Mouse (Mus musculus) midbrain, embryonic 14.5 days (tissue): ENCODE measurements around the gene Ephb1. TPM values are rescaled to one million over a fixed set of nuclear protein-coding genes. Genes with fewer than 3 reads are reported as not detected.

Experiments
- ATAC-seq: fragments of 200-750 bp; cut with Nextera tagmentation; 2 replicates; pipeline ENCODE4 v1.8.0; 2017; ENCODE audit warnings: moderate number of reproducible peaks, moderate library complexity; ENCODE audit not compliant: low FRiP score, low TSS enrichment
- DNase-seq: peaks from one replicate; pipeline ENCODE4 v3.0.0-alpha.2; 2015
- H3K27ac ChIP-seq: fragments of 300-500 bp; sonication (generic); replicated peaks from 2 replicates; pipeline ENCODE4 v1.5.1; 2014; ENCODE audit warnings: mild to moderate bottlenecking, low read depth, low read length, moderate library complexity
- H3K27me3 ChIP-seq: fragments of 300-500 bp; sonication (generic); 2 replicates; pipeline ENCODE4 v1.6.1; 2014; ENCODE audit warnings: low read length, control low read depth, mixed read lengths; ENCODE audit not compliant: control insufficient read depth, insufficient read depth
- H3K36me3 ChIP-seq: fragments of 300-500 bp; sonication (generic); 2 replicates; pipeline ENCODE4 v1.6.1; 2014; ENCODE audit warnings: low read length, control low read depth; ENCODE audit not compliant: control insufficient read depth, insufficient read depth
- H3K4me1 ChIP-seq: fragments of 300-500 bp; sonication (generic); 2 replicates; pipeline ENCODE4 v1.6.1; 2014; ENCODE audit warnings: mild to moderate bottlenecking, antibody characterized with exemption, low read length, control low read depth; ENCODE audit not compliant: control insufficient read depth, insufficient read depth
- H3K4me2 ChIP-seq: fragments of 300-500 bp; sonication (generic); 2 replicates; pipeline ENCODE4 v1.6.1; 2014; ENCODE audit warnings: mild to moderate bottlenecking, low read length, moderate library complexity
- H3K4me3 ChIP-seq: fragments of 300-500 bp; sonication (generic); replicated peaks from 2 replicates; pipeline ENCODE4 v1.5.1; 2014; ENCODE audit warnings: low read depth, low read length
- H3K9ac ChIP-seq: fragments of 300-500 bp; sonication (generic); replicated peaks from 2 replicates; pipeline ENCODE4 v1.6.1; 2014; ENCODE audit warnings: mild to moderate bottlenecking, low read length, moderate library complexity
- H3K9me3 ChIP-seq: fragments of 300-500 bp; sonication (generic); 2 replicates; pipeline ENCODE4 v1.6.1; 2016; ENCODE audit warnings: low read length, control low read depth, mixed read lengths; ENCODE audit not compliant: control insufficient read depth
- WGBS: fragments of 180-500 bp; shearing (Covaris S2); extraction: QIAGEN DNeasy Blood & Tissue Kit; methylation state at CpG from one replicate; pipeline ENCODE4 v1.1.7; 2014; 5-methylcytosine and 5-hydroxymethylcytosine counted together
- polyA plus RNA-seq: library from polyadenylated mRNA; unstranded; fragments of >200 nt; fragmentation: Nextera tagmentation; extraction: Ambion mirVana; gene quantifications from 2 replicates; pipeline ENCODE4 v1.2.1, GENCODE M21; 2014

Gene Ephb1
- polyA plus RNA-seq, 1 experiment from 2014 or later, result 93.9 TPM

DNA sequence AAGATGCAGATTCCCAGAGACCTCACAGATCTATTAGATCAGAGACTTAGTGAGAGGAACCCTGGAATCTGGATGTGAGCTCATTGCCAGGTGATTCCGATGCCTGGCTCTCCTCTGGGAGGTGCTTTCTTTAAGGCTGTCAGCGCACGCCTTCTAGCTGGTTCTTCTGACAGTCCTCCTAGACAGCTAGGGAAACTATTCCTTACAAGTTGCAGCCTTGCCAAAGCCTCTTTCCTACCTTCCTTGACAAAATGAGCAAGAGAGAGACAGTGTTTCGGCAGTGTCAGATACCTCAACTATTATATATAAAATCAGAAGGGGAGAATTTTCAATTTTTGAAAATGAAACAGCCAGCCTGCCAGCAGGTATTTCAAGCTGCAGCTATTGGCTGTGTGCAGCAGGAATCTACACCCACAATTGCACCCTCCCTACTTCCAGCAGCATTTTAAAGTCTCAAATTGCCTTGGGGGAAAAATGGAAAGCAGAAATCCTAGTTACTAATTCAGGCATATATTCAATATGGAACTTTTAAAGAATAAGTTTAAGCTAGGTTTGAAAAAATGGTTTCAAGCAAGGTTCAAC lies 377.5 kb downstream of the Ephb1 start:
- 83% methylated on average over 4 of the region's 4 CpGs for WGBS
- H3K4me2 ChIP-seq, result no peak overlapping the region

GRCm38 (mm10) chr9:101972314-101972713 lies 382.2 kb downstream of the Ephb1 start:
- no peaks in the 10 kb centered on the region for H3K27me3 ChIP-seq
- no peak for DNase-seq
- H3K9me3 ChIP-seq, result no peaks in the 10 kb centered on the region
- H3K36me3 ChIP-seq, result peaks cover 29% of the 10 kb centered on the region
- no peak overlapping the region for H3K9ac ChIP-seq
- H3K27ac ChIP-seq, result no peak overlapping the region
- H3K4me3 ChIP-seq, result no peak overlapping the region
- 71% methylated on average over 8 of the region's 8 CpGs for WGBS
- H3K4me1 ChIP-seq, result peaks cover 3% of the 10 kb centered on the region; the same call in 1 of the 2 replicates
- ATAC-seq, result no peak
- no peak overlapping the region for H3K4me2 ChIP-seq

More for the DNA sequence above, 377.5 kb downstream of the Ephb1 start:
- H3K4me3 ChIP-seq, result no peak overlapping the region
- H3K27me3 ChIP-seq, result no peaks in the 10 kb centered on the region
- ATAC-seq (no peak), DNase-seq (no peak)
- peaks cover 2% of the 10 kb centered on the region; the same call in 1 of the 2 replicates for H3K36me3 ChIP-seq
- peaks cover 3% of the 10 kb centered on the region; the same call in 1 of the 2 replicates for H3K4me1 ChIP-seq
- no peaks in the 10 kb centered on the region for H3K9me3 ChIP-seq
- H3K9ac ChIP-seq, result no peak overlapping the region
- no peak overlapping the region for H3K27ac ChIP-seq

- WGBS, result 26% methylated on average over 6 of the region's 6 CpGs
- ATAC-seq, result no peak
- Histone ChIP-seq H3K4me1 (peaks cover 3% of the 10 kb centered on the region; the same call in 1 of the 2 replicates), H3K4me3 (no peak overlapping the region), H3K4me2 (no peak overlapping the region), H3K27me3 (no peaks in the 10 kb centered on the region), H3K27ac (no peak overlapping the region), H3K9me3 (no peaks in the 10 kb centered on the region), H3K9ac (no peak overlapping the region), H3K36me3 (peaks cover 33% of the 10 kb centered on the region)
- no peak for DNase-seq
These were observed 382.7 kb downstream of the Ephb1 start for GRCm38 (mm10) chr9:101971806-101972205.

- Histone ChIP-seq H3K9ac (no peak overlapping the region), H3K4me1 (0 out of 2 replicates have a peak, but pooled peaks cover 15% of the 10 kb centered on the region), H3K4me2 (no peak overlapping the region), H3K9me3 (no peaks in the 10 kb centered on the region), H3K4me3 (no peak overlapping the region), H3K36me3 (0 out of 2 replicates have a peak, but pooled peaks cover 6% of the 10 kb centered on the region), H3K27ac (peak overlapping the region; percentile 46; the same call in 1 of the 2 replicates), H3K27me3 (no peaks in the 10 kb centered on the region)
- WGBS, result 31% methylated on average over 4 of the region's 4 CpGs
- ATAC-seq (no peak), DNase-seq (no peak)
These were observed 398.3 kb downstream of the Ephb1 start for GRCm38 (mm10) chr9:101956228-101956627.

DNA sequence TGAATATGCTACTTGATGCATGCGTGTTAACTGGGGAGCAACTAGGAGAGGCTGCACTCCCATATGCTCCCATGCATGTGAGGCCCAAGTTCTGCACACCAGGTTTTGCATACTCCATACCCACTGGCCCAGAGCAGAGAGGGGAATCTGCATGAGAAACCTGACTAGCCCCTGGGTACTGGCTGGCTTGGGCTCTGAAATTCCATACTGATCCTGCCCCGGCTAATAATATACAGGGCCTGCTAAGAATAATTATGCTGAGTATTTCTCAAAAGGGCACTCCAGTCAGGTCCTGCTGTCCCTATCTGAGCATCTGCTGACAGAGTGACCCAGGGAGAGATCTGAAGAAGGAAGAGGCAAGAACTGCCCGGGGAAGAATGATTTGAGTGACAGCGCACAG lies 400.0 kb downstream of the Ephb1 start:
- ATAC-seq, result no peak
- Histone ChIP-seq H3K27me3 (no peaks in the 10 kb centered on the region), H3K4me2 (no peak overlapping the region), H3K27ac (peak overlapping the region; percentile 68), H3K4me1 (peaks cover 27% of the 10 kb centered on the region), H3K9me3 (no peaks in the 10 kb centered on the region), H3K36me3 (0 out of 2 replicates have a peak, but pooled peaks cover 6% of the 10 kb centered on the region), H3K9ac (no peak overlapping the region), H3K4me3 (no peak overlapping the region)
- 42% methylated on average over 4 of the region's 4 CpGs for WGBS
- no peak for DNase-seq

DNA sequence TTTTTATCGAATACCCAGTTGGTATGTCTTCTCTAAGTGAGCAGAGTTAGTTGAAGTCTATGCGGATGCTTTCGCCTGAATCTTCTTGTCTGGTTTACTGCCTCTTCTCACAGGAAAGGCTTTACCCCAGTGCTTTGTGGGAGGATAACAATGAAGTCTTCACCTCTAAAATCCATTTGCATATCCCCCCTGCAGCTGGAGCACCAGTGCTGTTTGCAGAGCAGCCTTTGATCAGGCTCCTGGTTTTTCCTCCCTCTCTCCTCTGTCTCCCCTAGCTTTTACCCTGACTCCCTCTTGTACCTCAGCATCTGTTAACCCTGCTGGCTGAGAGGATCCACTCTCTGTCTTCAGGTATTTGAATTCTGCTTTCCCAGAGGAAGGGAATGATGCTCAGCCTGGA lies 404.4 kb downstream of the Ephb1 start:
- 0 out of 2 replicates have a peak, but pooled peaks have one; percentile 34 for ATAC-seq
- no peak overlapping the region; the same call in 1 of the 2 replicates for H3K9ac ChIP-seq

DNA sequence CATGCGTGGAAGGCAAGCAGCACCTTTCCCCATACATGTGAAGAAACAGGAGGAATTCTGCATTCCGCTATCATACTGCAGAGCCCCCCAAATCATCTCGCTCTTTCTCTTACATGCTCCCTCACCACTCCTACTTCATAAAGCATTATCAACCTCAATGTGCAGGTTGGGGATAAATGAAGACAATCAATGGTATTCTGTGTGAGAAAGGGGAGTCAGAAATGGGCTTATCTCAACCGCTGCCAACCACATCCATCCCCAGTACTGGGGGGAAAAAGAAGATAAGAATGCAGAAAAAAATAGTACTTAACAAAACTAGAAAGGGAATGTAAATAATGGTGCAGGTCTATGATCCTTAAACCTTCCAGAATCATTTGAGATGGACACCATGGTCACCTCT lies 408.7 kb downstream of the Ephb1 start:
- no peak for DNase-seq
- H3K4me1 ChIP-seq, result peaks cover 21% of the 10 kb centered on the region
- no peak overlapping the region for H3K27ac ChIP-seq
- H3K9ac ChIP-seq, result no peak overlapping the region
- H3K4me3 ChIP-seq, result no peak overlapping the region
- H3K27me3 ChIP-seq, result no peaks in the 10 kb centered on the region
- H3K4me2 ChIP-seq, result no peak overlapping the region
- no peaks in the 10 kb centered on the region for H3K36me3 ChIP-seq
- 98% methylated on average over 4 of the region's 4 CpGs for WGBS
- ATAC-seq, result no peak
- no peaks in the 10 kb centered on the region for H3K9me3 ChIP-seq

More for the DNA sequence above, 404.4 kb downstream of the Ephb1 start:
- Histone ChIP-seq H3K4me3 (no peak overlapping the region), H3K36me3 (0 out of 2 replicates have a peak, but pooled peaks cover 6% of the 10 kb centered on the region), H3K9me3 (no peaks in the 10 kb centered on the region), H3K4me1 (peaks cover 21% of the 10 kb centered on the region), H3K4me2 (no peak overlapping the region), H3K27me3 (no peaks in the 10 kb centered on the region), H3K27ac (peak overlapping the region; percentile 50)
- DNase-seq, result peak; percentile 61
- WGBS, result 5% methylated on average over 3 of the region's 3 CpGs

GRCm38 (mm10) chr9:101945326-101945725 lies 409.2 kb downstream of the Ephb1 start:
- Histone ChIP-seq H3K27me3 (no peaks in the 10 kb centered on the region), H3K4me2 (no peak overlapping the region), H3K9me3 (no peaks in the 10 kb centered on the region), H3K27ac (no peak overlapping the region), H3K4me3 (no peak overlapping the region), H3K4me1 (peaks cover 17% of the 10 kb centered on the region), H3K9ac (no peak overlapping the region), H3K36me3 (no peaks in the 10 kb centered on the region)
- ATAC-seq, result no peak
- DNase-seq, result no peak
- 60% methylated on average over 7 of the region's 7 CpGs for WGBS

GRCm38 (mm10) chr9:101942058-101942669 lies 412.3 kb downstream of the Ephb1 start:
- Histone ChIP-seq H3K4me1 (0 out of 2 replicates have a peak, but pooled peaks cover 7% of the 10 kb centered on the region), H3K9me3 (no peaks in the 10 kb centered on the region), H3K27me3 (no peaks in the 10 kb centered on the region), H3K4me2 (no peak overlapping the region), H3K9ac (no peak overlapping the region), H3K4me3 (no peak overlapping the region), H3K27ac (no peak overlapping the region), H3K36me3 (peaks cover 5% of the 10 kb centered on the region; the same call in 1 of the 2 replicates)
- 89% methylated on average over 9 of the region's 9 CpGs for WGBS
- DNase-seq (no peak), ATAC-seq (no peak)
